Mouse (Mus musculus): ENCODE measurements around the gene Wnt2.

GRCm38 (mm10) chr6:18002065-18002464, 28.3 kb downstream of the Wnt2 start:
- no peak for TF ChIP-seq GATA1 (IDR thresholded peaks at IDR 0.05; ENCODE audit: borderline replicate concordance, low read length)
- no peak for TF ChIP-seq FLI1 (IDR thresholded peaks at IDR 0.05; ENCODE audit: low read length)

All from megakaryocyte, embryonic 14.5 days (primary cell).